Mouse (Mus musculus) forebrain, postnatal 0 days (tissue): Measurements from ENCODE around the gene Adamts5. TPM values are rescaled to one million over a fixed set of nuclear protein-coding genes. Genes with fewer than 3 reads are reported as not detected.

Source experiments
- ATAC-seq: fragments of 200-750 bp; cut with Nextera tagmentation; 2 replicates; pipeline ENCODE4 v1.8.0; 2017; ENCODE audit warnings: mild to moderate bottlenecking, moderate library complexity
- DNase-seq: peaks from one replicate; pipeline ENCODE4 v3.0.0-alpha.2; 2015
- H3K27ac ChIP-seq: fragments of 300-500 bp; sonication (generic); 2 replicates; pipeline ENCODE4 v1.5.1; 2014; ENCODE audit warnings: low read depth, mild to moderate bottlenecking, antibody characterized with exemption, low read length, moderate library complexity, mixed read lengths
- H3K27me3 ChIP-seq: fragments of 300-500 bp; sonication (generic); 2 replicates; pipeline ENCODE4 v1.6.1; 2014; ENCODE audit warnings: mild to moderate bottlenecking, low read length, mixed read lengths; ENCODE audit not compliant: insufficient read depth
- H3K36me3 ChIP-seq: fragments of 300-500 bp; sonication (generic); 2 replicates; pipeline ENCODE4 v1.6.1; 2014; ENCODE audit warnings: mild to moderate bottlenecking, moderate library complexity; ENCODE audit not compliant: insufficient read depth
- H3K4me1 ChIP-seq: fragments of 300-500 bp; sonication (generic); 2 replicates; pipeline ENCODE4 v1.6.1; 2014; ENCODE audit warnings: antibody characterized with exemption; ENCODE audit not compliant: insufficient read depth
- H3K4me2 ChIP-seq: fragments of 300-500 bp; sonication (generic); 2 replicates; pipeline ENCODE4 v1.6.1; 2014; ENCODE audit warnings: low read depth, mild to moderate bottlenecking, moderate library complexity
- H3K4me3 ChIP-seq: fragments of 300-500 bp; sonication (generic); 2 replicates; pipeline ENCODE4 v1.5.1; 2014; ENCODE audit warnings: low read depth, low read length, mixed read lengths
- H3K9ac ChIP-seq: fragments of 300-500 bp; sonication (generic); 2 replicates; pipeline ENCODE4 v1.6.1; 2014; ENCODE audit warnings: mild to moderate bottlenecking
- H3K9me3 ChIP-seq: fragments of 300-500 bp; sonication (generic); 2 replicates; pipeline ENCODE4 v1.6.1; 2016; ENCODE audit warnings: low read length
- CTCF ChIP-seq: sonication (generic); IDR thresholded peaks from 2 replicates; pipeline ENCODE4 v1.5.1; 2016; ENCODE audit warnings: antibody characterized with exemption, control low read depth, low read depth
- WGBS: fragments of 180-500 bp; shearing (Covaris S2); extraction: QIAGEN DNeasy Blood & Tissue Kit; methylation state at CpG from one replicate; pipeline ENCODE4 v1.1.7; 2014; 5-methylcytosine and 5-hydroxymethylcytosine counted together
- polyA plus RNA-seq: library from polyadenylated mRNA; unstranded; fragments of >200 nt; fragmentation: Nextera tagmentation; extraction: Ambion mirVana; gene quantifications from 2 replicates; pipeline ENCODE4 v1.2.1, GENCODE M21; 2015
- total RNA-seq: library from RNA; depleted of rRNA; stranded (reverse); fragments of >200 nt; gene quantifications from 2 replicates; pipeline ENCODE4 v1.2.3, GENCODE M21; 2014

Gene Adamts5
- total and polyA plus RNA-seq, 2 experiments from 2014 or later, result 1.8 to 2.6 TPM

DNA sequence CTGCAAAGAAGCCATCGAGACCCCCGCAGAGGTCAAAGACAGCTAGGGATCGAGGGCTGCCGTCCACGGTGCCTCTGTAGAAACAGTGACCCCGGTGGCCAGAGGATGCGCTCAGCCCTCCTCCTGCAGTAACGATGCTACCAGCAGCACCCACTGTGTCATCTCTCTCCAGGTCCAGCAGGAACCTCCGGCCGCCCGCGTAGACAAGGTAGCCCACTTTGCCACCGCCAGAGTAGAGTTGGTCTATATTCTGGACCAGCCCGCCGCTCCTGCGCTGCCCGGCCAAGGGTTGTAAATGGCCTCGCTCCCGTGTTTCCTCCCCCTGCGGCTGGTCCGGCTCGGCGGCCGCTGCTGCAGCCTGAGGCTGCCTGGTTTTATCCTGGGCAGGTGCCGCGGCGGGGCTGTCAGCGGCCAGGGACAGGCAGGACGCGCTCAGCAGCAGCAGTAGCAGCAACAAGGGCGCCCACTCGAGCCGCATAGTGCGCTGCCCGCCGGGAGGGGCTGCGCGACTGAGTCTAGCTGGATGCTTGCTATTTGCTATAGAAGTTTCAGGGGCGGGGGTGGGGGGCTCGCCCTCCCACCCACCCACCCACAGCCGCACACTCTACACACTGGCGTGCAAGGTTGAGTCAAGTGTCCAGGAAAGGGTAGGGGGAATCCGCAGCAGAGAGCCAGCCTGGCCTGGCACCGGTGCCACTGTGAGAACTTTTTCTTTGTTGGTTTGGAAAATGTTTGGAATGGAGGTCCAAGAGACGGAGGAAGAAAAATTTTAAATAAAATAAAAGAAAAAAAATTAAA lies 1.6 kb downstream of the Adamts5 start:
- DNase-seq, result no peak

DNA sequence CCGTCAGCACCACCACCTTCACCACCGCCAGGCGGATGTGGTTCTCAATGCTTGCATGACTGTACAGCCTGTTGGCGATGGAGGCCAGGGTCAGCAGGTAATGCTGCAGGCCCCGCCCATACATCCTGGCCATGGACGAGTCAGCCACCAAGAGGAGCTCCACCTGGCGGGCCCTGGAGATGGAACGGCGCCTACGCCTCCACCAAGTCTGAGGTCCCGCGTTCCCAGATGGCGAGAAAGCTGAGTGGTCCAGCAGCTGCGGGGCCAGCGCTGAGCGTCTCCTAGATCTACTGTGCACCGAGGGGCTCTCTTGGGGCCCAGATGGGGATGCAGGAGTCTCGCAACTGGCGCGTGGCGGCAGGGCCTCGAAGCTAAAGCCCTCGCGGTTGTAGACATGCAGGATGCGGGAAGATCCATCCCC lies 2.3 kb downstream of the Adamts5 start:
- H3K9ac ChIP-seq, result peak overlapping the region; percentile 39; the same call in 1 of the 2 replicates

More for the DNA sequence above, 1.6 kb downstream of the Adamts5 start:
- peak; percentile 57 for ATAC-seq
- H3K4me3 ChIP-seq, result peak overlapping the region; percentile 68
- H3K36me3 ChIP-seq, result no peaks in the 10 kb centered on the region
- H3K27ac ChIP-seq, result no peak overlapping the region
- H3K4me1 ChIP-seq, result 0 out of 2 replicates have a peak, but pooled peaks cover 7% of the 10 kb centered on the region
- TF ChIP-seq CTCF, result no peak; the same call in 1 of the 2 replicates
- H3K4me2 ChIP-seq, result peak overlapping the region; percentile 92
- no peaks in the 10 kb centered on the region for H3K9me3 ChIP-seq
- WGBS, result 2% methylated on average over 45 of the region's 45 CpGs
- H3K9ac ChIP-seq, result peak overlapping the region; percentile 64
- H3K27me3 ChIP-seq, result peaks cover 2% of the 10 kb centered on the region; the same call in 1 of the 2 replicates

DNA sequence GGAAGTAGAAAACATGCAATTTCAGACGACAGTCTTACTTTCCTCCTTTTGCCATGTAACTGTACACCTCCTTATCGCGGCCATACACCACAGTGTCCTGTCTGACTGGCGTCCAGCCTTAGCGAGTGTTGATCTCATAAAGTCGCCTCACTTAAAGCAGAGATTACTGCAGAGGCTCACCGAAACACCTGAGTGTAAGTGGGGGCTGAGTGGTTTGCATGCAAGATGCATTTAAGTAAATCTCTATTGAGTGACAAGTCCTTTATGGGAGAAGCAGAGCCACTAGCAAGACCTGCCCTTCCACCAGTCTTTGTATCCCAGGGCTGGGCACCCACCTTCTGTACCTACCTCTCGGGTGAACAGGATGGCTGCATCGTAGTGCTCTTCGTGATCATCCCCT lies 2.8 kb downstream of the Adamts5 start:
- H3K27ac ChIP-seq, result no peak overlapping the region
- 0 out of 2 replicates have a peak, but pooled peaks cover 7% of the 10 kb centered on the region for H3K4me1 ChIP-seq
- no peaks in the 10 kb centered on the region for H3K9me3 ChIP-seq
- DNase-seq (no peak), ATAC-seq (no peak)
- no peak overlapping the region; the same call in 1 of the 2 replicates for H3K4me2 ChIP-seq
- peaks cover 2% of the 10 kb centered on the region; the same call in 1 of the 2 replicates for H3K27me3 ChIP-seq
- no peak overlapping the region for H3K4me3 ChIP-seq
- H3K9ac ChIP-seq, result no peak overlapping the region
- 88% methylated on average over 10 of the region's 10 CpGs for WGBS
- no peak for TF ChIP-seq CTCF
- H3K36me3 ChIP-seq, result no peaks in the 10 kb centered on the region

More for the DNA sequence above, 2.3 kb downstream of the Adamts5 start:
- Histone ChIP-seq H3K4me3 (peak overlapping the region; percentile 68), H3K4me1 (0 out of 2 replicates have a peak, but pooled peaks cover 7% of the 10 kb centered on the region), H3K36me3 (no peaks in the 10 kb centered on the region), H3K9me3 (no peaks in the 10 kb centered on the region), H3K27me3 (peaks cover 2% of the 10 kb centered on the region; the same call in 1 of the 2 replicates), H3K27ac (no peak overlapping the region), H3K4me2 (peak overlapping the region; percentile 92)
- ATAC-seq, result peak; percentile 16; the same call in 1 of the 2 replicates
- peak; percentile 40; the same call in 1 of the 2 replicates for TF ChIP-seq CTCF
- DNase-seq, result peak; percentile 34
- WGBS, result 23% methylated on average over 25 of the region's 25 CpGs

DNA sequence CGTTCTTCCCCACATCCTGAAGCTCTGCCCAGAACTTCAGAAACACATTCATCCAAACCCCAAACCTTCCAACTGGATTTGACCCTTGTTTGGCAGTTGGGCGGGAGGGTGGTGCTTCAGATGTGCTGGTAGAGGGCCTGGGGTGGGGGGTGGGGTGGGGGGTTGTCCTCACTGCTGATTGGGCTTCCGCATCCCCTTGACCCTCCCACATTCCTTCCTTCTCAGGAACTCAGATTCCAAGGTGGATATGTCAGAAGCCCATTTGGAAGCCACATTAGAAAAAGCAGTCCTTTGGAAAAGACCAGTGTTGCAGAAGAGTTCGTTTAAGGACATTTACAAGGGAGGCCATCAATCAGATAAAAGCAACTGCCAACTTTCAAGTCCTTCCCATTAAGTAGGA lies 3.2 kb downstream of the Adamts5 start:
- Histone ChIP-seq H3K27ac (no peak overlapping the region), H3K9ac (no peak overlapping the region), H3K4me1 (0 out of 2 replicates have a peak, but pooled peaks cover 7% of the 10 kb centered on the region), H3K4me2 (no peak overlapping the region), H3K36me3 (no peaks in the 10 kb centered on the region), H3K4me3 (no peak overlapping the region), H3K9me3 (no peaks in the 10 kb centered on the region), H3K27me3 (peaks cover 2% of the 10 kb centered on the region; the same call in 1 of the 2 replicates)
- TF ChIP-seq CTCF, result no peak
- ATAC-seq, result no peak
- no peak for DNase-seq
- 76% methylated on average over 4 of the region's 4 CpGs for WGBS

DNA sequence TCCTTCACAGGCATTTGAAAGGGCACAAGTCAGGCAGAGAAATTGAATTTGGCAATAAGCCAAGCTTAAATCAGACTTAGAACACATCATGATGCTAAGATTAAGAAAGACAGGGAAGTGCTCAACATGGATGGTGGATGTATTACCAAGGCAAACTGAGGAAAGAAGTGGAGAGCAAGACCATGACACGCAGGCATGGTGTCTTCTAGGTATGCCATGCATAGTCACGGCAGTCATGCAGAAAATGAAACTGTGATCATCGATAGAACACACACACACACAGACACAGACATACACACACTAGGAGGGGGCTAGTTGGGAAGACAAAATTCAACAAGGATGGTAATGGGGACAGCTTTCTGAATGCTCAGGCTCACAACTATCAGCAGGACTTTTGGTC lies 3.8 kb downstream of the Adamts5 start:
- ATAC-seq (no peak), DNase-seq (no peak)
- Histone ChIP-seq H3K36me3 (no peaks in the 10 kb centered on the region), H3K27ac (no peak overlapping the region), H3K27me3 (peaks cover 2% of the 10 kb centered on the region; the same call in 1 of the 2 replicates), H3K4me3 (no peak overlapping the region), H3K9me3 (no peaks in the 10 kb centered on the region), H3K4me1 (0 out of 2 replicates have a peak, but pooled peaks cover 7% of the 10 kb centered on the region), H3K9ac (no peak overlapping the region), H3K4me2 (no peak overlapping the region)
- TF ChIP-seq CTCF, result no peak
- WGBS, result 91% methylated on average over 3 of the region's 3 CpGs

DNA sequence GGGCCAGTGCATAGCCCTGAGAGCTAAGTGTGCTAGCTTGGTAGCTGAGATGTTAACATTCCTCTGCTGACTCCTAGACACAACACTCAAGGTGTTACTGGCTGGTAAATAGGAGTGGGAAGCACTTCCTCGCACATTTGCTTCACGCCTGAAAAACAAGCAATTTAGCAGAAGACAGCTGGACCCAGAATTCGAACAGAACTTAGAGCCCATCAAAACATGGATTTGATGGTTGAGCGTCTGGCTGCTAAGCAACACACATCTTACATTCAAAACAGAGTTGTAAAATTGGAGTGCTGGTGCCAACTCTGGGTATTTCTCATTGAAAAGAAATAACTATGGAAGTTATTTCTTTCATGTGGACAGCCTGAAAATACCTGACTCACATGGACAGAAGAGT lies 5.7 kb downstream of the Adamts5 start:
- Histone ChIP-seq H3K9ac (no peak overlapping the region), H3K36me3 (no peaks in the 10 kb centered on the region), H3K27ac (no peak overlapping the region), H3K9me3 (no peaks in the 10 kb centered on the region), H3K27me3 (no peaks in the 10 kb centered on the region), H3K4me3 (no peak overlapping the region), H3K4me1 (no peaks in the 10 kb centered on the region), H3K4me2 (no peak overlapping the region)
- 55% methylated on average over 4 of the region's 4 CpGs for WGBS
- no peak for TF ChIP-seq CTCF
- peak; percentile 76 for DNase-seq
- peak; percentile 57 for ATAC-seq

DNA sequence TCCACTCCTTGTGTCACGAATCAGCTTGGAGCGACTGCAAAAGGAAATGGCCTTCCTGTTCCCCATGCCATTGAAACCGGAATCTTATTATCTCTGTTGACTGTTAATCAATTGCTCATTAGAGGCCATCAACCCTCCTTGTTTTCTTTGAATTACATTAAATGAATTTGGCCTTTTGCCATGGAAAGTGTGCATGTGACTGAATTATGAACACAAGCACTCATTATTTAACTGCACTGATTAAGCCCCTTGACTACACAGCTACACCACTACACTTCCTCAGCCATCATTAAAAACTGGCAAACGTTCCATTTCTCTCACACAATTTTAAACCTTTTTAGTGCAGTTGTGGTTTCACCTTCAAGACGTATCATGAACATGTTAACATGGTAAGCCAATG lies 11.8 kb downstream of the Adamts5 start:
- H3K9me3 ChIP-seq, result no peaks in the 10 kb centered on the region
- no peak overlapping the region for H3K27ac ChIP-seq
- no peaks in the 10 kb centered on the region for H3K36me3 ChIP-seq
- peaks cover 10% of the 10 kb centered on the region; the same call in 1 of the 2 replicates for H3K4me1 ChIP-seq
- H3K4me3 ChIP-seq, result no peak overlapping the region
- ATAC-seq, result peak; percentile 68
- 21% methylated on average over 5 of the region's 5 CpGs for WGBS
- peak; percentile 29 for DNase-seq
- no peak overlapping the region for H3K9ac ChIP-seq
- H3K4me2 ChIP-seq, result no peak overlapping the region
- no peak for TF ChIP-seq CTCF
- no peaks in the 10 kb centered on the region for H3K27me3 ChIP-seq
